Mouse (Mus musculus): ENCODE data around the gene Ccdc40.

GRCm38 (mm10) chr11:119307916-119308315 lies 79.5 kb downstream of the Ccdc40 start:
- TF ChIP-seq CTCF (IDR thresholded peaks at IDR 0.05; ENCODE audit: extremely low read depth, insufficient read depth, insufficient read length, insufficient replicate concordance): no peak
- TF ChIP-seq POLR2A (IDR thresholded peaks at IDR 0.05; ENCODE audit: low read depth, low read length): no peak
